Mouse (Mus musculus): ENCODE measurements around the gene Snx21.

Snx21 gene

DNA sequence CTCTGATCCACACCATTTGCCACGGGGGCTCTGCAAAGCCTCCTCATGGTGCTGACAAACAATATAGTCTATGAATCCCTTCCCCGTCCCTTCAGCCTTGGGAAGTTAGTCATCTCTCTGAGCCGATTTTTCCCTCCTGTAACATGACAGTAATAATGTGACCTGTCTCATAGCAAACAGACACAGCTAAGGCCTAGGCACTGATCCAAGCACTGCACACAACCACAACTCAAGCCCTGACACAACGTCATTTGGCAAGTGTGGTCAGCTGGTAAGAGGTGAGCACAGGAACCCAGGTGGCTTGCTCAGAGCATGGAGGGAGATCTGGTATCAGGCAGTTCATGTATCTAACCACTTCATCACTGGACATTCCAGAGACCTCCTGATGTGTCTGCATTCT lies 10.2 kb downstream of the Snx21 start:
- DNase-seq, result no peak

DNA sequence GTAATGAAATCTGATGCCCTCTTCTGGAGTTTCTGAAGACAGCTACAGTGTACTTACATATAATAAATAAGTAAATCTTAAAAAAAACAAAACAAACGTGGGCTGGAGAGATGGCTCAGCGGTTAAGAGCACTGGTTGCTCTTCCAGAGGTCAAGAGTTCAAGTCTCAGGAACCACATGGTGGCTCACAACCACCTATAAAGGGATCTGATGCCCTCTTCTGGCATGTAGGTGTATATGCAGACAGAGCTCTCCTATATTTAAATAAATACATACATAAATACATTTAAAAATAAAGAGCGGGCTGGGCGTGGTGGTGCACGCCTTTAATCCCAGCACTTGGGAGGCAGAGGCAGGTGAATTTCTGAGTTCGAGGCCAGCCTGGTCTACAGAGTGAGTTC lies 12.9 kb downstream of the Snx21 start:
- DNase-seq, result peak in 1 of 2 experiments; percentile 38

DNA sequence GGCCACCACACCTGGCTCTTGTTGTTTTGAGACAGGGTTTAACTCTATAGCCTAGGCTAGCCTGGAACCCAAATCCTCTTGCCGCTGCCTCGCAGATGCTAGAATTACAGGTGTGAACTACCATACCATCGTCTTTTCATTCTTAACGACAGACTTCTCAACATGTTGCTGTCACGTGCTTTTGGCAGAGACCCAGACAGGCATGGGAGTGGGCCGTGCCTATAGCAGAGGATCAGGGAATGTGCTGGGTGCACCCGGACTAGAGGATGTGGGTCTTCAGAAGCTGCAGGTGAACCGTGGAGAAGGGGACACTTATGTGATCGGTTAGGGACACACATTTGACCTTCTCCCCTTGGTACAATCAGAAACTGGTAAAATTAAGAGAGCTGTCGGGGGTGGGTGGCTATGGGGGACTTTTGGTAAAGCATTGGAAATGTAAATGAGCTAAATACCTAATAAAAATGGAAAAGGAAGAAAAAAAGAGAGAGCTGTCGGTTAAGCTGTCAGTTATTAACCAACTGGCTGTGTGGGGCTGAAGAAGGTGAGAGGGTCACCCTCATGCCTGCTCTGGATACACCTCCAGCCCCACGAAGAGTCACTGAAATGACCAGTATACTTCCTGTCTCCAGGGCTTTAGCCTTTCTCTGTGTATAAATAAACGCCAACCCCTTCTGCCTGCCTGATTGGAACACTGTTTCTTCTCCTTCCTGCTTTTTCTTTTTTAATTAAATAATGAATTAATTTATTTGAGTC lies 14.8 kb downstream of the Snx21 start:
- DNase-seq, result no peak

DNA sequence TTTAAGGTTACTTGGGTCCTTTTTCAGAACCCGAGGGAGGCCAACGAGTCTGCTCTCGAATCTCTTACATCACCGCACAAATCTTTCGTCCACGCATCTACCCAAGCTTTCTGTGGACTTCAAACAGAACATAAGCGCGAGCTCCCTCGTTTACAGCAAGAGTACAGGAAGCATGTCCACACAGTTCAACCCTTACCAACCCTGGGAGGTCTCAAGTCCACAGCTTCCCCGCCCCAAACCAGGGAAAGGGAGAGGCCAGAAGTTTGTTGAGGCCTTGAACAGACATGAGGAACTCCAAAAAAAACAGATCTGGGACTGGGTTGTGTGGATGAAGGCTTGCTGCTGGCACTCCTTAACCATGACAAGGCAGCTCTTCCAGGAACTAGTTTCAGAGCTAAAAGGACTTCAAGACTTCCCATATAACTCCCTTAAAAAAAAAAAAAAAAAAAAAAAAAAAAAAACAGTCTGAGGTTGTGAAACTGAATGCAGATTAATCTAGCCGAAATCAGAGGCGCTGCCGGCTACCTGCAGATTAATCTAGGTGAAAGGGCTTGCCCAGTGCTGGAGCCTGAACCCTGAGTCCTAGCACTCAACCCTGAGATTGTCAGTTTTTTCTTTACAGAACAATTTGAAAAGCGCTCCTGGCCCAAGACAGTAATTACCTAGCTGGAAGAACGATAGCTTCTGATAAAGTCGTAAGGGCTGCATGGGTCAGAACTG lies 17.7 kb downstream of the Snx21 start:
- no peak for DNase-seq

DNA sequence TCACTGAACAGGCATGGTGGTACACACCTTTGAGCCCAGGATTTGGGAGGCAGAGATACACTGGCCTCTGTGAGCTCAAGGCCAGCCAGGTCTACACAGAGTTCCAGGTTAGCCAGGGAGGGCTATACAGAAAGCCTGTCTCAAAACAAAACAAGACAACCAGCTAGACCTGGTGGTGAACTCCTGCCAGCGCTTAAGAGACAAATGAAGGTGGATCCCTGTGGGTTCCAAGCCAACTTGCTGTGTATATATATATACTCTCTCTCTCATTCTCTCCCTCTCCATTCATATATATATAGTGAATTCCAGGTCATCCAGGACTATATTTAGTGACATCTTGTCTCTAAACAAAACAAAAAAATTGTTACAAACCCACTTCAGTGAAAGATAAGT lies 18.3 kb downstream of the Snx21 start:
- no peak for DNase-seq

DNA sequence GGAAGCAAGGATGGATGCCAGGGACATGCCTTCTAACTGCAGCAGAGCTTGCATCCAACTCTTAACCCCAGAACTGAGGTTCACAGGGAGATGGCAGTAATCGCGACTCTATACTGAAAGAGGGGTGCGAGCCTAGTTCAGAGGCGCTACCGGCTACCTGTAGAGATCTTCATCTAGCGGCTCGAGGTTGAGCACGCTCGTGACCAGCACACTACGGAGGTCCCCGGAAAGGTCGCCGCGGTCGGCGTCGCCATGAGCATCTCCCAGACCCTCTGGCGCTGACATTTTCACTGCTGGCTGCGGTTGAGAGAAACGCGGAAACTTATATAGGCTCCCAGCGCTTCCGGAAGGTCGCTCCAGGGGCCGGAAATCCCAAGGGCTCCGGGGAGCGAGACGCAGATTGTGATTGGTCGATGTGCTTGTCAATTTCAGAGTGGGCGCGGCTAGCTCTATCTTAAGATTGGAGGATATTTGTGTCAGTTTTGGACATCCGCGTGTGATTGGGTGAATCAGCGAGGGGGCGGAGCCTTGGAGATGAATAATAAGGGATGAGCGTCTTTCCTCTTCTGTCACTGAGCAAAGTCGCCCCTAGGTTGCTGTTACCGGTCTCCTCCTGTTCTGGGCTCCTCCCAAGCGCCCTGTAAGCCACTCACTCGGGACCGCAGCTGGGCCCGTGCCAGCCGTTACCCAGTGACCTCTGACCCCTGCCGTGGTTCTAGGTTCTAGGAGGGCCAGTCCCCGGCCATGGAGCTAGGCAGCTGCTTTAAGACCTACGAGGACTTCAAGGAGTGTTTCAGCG lies 19.1 kb downstream of the Snx21 start, which contains the start of the genes Acot8 and Zswim3:
Acot8 (minus strand) TSS at position 350 of the 799 bp plus-strand sequence.
Zswim3 (plus strand) TSS at position 566 of the 799 bp plus-strand sequence.
- peak; percentile 96 to 97 for DNase-seq

DNA sequence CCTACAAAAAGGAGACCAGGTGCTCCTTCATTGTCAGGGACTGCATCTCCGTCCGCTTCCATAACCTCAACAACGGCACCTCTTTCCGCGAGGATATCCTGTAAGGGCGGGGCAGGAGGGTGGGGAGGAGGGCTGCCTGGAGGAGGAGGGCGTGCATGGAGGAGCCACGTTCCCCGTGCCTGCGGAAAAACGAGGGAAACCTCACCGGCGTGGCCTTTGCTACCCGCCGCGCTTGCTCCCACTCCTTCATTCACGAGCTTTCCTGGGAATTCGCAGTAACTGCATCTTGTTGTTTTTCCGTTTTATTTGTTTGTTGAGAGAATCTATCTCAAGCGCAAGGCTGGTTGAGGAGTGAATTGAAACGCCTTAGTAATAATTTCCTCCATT lies 19.7 kb downstream of the Snx21 start:
- DNase-seq, result no peak

DNA sequence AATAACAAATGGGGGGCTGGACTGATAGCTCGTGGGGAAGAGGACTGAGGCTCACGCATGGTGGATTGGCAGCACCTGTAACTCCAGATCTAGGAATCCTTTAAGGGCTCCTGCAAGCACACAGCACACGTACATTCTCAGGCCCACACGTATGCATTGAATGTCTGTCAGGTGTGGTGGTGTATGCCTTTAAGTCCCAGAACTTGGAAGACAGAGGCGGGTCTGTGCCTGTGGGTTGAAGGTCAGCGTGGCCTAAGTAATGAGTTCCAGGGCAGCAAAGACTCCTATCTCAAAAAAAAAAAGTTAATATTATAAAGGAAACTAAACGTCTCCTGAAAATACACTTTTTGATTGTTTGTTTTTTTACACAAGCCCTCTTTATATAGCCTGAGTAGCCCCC lies 21.0 kb downstream of the Snx21 start:
- no peak for DNase-seq

DNA sequence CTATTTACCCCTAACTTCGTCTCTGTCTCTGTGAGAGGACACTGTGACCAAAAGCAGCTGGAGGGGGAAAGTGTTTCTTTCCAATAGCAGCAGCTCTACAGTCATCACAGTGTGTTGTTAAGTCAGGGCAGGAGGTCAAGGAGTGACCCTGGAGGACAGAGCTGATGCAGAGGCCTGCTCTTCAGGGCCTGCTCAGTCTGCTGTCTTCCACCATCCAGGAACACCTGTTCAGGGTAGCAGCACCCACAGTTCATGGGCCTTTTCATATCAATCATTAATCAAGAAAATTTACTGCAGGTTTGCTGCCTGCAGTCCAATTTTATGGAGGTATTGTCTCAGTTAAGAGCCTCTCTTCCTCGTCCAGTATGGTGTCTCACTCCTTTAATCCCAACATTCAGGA lies 27.9 kb downstream of the Snx21 start:
- no peak for DNase-seq

DNA sequence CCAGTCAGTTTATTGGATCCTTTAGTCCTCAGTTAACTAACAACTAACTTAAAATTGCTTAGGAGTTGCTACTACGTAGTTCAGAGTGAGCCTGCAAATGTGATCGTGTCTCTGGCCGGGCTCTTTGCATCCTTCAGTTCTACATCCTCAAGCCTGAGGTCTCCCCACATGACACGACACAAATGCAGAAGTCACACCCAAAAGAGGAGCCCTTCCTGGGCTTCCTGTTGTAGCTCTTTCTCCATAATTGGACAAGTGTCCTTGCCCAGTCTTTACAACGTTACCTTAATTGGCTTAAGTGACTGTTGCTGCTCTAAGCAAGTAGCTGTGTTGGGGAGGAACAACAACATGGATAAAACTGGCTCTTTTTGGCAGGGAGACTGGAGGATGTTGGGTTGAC lies 29.7 kb downstream of the Snx21 start:
- no peak for DNase-seq

DNA sequence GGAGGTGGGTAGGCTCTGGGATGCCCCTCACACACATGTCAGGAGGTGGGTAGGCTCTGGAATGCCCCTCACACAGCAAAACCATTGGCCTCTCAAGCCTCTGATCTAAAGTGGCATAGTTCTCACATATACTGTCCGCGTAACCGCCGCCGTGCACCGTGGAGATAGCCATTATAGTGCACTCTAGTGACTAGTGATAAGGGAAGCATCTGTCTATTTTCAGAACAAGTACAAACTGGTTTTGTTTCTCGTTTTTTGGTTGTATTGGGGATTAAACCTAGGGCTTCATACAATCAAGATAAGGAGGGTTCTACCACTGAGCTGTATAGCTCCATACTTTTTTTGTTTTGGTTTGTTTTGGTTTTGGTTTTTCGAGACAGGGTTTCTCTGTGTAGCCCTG lies 30.2 kb downstream of the Snx21 start:
- DNase-seq, result no peak

DNA sequence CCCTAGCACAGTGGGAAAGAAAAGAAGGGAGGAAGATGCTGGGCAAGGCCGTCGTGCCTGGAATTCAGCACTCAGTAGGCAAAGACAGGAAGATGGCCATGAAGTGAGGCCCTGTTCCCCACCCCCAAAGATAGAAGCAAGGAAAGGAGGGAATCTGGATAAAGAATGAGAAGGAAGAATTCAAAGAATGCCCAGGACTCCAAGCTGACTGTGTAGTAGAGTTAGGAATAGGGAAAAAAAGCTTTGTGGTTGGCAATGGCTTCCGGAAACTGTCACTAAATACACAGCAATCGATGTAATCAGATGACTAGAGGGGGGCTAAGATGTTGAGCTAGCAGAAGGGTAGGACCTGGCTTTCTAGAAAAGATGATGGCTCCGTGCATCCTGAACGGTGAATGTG lies 31.6 kb downstream of the Snx21 start:
- no peak for DNase-seq

DNA sequence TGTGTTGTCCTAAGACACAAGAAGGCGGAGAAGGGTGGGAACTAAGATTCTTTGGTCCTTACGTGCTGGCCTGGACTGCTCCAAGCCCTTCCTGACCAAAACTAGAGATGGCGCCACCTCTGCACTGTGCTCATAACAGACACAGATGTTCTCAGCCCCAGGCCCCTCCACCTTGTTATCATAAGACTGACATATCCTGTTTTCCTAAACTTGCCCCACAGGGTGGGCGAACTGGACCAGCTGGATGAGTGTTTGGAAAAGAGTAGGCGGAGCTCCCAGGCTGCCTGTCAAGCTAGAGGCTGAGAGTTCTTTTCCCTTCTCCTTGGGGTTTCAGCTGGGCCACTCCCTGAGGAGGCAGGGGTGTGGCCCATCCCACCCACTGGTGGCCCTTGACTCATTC lies 32.1 kb downstream of the Snx21 start:
- DNase-seq, result no peak

DNA sequence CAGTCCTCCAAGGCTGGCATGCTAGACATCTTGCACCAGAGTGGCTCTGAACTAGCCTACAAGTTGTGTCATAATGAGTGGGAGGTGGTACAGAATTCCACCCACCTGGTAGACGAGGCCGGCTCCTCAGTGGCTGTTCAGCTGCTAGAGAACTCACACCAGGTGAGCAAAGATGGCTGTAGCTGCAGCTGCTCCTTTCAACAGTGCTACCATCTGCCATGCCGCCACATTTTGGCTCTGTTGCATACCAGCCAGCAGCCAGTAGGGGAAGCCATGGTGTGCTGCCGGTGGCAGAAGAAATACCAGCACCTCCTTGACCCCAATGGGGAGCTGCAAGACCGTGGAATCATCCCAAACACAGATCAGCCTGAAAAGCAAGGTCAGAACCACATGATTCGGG lies 35.4 kb downstream of the Snx21 start:
- DNase-seq, result no peak

DNA sequence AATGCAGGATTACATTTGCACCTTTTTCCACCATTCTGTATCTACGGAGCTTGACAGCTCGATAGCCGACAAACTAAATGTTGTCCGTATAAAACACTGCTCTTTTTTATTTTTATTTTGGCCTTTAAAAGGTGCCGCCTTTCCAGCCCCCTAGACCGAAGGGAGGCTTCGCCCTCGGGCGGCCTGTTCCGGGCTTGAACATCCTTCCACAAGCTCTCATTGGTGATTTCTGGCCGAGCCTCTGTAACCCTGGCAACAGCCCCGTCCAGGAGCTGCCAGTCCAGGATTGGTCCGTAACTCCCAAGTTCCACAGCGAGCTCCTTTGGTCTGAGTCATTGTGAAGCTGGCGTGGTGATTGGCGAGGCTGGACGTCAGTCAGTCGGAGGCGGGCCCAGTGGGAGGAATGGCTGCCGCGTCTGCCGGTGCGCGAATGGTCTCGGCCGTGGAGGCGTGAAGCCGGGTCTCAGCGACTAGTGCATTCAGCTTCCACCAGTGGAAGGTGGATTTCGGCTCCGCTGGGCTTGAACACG lies 37.1 kb downstream of the Snx21 start, which contains the start of gene Zswim1:
Zswim1 (plus strand) TSS at position 51 of the 530 bp plus-strand sequence.
- peak; percentile 99 to 100 for DNase-seq

DNA sequence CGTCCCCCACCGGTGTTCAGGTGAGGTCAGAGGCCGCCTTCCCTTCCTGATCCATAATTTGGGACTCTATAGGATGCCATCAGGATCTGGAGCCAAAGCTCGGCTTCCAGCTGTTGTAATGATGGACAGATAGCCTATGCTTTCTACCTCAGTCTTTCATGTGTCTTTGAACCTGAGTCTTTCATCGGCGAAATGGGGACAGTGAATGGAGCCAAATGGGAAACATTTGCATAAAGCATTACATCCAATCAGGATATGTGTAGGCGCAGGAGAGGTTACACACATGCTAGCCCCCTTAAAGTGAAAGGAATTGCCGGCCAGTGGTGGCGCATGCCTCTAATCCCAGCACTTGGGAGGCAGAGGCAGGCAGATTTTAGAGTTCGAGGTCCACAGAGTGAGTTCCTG lies 37.6 kb downstream of the Snx21 start:
- no peak for DNase-seq

DNA sequence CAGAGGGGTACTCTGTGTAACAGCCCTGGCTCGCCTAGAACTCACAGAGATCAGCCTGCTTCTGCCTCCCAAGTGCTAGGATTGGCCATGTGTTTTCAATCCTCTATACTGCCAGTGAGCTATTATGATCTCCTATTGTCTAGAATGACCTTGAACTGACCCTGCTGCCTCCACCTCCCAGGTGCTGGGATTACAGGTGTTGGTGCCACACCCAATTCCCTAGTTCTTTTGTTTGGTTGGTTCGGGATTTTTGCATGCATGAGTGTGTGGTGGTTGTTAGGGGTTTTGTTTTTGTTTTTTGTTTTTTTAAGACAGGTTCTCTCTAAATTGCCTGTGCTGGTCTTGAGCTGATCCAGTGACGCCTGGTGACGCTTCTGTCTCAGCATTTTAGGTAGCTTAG lies 38.3 kb downstream of the Snx21 start:
- DNase-seq, result no peak

DNA sequence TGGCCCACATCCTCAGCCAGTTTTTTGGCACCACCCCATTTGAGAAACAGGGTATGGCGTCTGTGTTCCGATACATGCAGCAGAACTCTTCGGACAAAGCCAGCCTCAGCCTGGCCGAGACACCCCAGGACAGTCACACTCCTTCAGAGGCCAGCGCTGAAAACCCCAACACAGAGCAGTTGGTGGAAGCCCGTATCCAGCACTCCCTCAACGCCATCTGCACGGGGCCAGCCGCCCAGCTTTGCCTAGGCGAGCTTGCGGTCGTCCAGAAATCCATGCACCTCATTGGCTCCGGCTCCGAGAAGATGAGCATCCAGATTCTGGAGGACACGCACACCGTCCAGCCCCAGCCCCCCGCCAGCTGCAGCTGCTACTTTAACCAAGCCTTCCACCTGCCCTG lies 39.9 kb downstream of the Snx21 start:
- no peak for DNase-seq

DNA sequence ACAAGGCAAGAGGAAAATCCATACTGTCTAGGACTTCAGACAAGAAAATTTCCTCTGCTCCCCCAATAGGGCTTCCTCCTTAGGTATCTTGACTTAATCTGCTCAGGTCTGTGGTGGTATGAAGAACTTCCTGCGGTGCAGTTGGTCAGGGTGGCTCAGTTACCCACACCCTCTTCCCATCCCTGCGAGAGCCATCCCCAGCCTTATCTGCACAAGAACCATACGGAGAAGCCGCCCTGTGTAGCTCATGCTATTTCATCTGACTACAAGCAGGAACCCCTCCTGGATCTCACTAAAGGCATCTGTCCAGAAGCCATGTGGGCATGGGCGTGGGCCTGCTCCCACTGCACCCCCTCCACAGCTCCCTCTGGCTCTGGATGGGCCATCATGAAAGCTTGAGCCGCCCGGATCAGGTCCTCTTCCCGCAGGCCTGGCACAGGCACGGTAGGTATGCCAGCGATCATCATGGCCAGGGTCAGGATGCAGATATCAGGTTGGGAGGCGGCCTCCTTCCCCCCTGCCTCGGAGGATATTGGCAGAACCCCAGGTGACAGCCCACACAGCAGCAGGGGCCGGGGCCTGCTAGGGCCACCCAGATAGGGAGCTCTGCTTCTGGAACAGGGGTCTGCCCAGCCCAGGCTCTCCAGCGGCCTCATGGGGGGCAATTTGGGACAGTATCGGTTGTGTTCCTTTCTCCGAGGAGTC lies 41.7 kb downstream of the Snx21 start:
- no peak for DNase-seq

DNA sequence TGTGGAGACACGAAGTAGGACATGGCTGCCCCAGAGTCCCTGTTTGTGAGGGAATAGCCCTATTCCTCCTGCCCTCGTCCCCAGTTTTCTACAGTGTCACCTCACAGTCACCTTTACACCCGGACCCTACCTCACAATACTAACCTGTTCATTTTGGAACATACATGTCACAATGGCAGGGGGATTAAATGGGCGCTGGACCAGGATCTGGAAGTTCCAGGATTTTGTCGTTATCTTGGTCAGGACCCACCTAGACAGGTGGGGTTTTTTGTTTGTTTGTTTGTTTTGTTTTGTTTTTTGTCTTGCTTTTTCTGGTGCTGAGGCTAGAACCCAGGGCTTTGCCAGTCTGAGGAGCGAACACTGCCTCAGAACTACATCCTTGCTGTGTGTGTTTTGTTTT lies 42.8 kb downstream of the Snx21 start, which contains the start of gene Spata25:
Spata25 (minus strand) TSS at position 101 of the 400 bp plus-strand sequence.
- no peak for DNase-seq

DNA sequence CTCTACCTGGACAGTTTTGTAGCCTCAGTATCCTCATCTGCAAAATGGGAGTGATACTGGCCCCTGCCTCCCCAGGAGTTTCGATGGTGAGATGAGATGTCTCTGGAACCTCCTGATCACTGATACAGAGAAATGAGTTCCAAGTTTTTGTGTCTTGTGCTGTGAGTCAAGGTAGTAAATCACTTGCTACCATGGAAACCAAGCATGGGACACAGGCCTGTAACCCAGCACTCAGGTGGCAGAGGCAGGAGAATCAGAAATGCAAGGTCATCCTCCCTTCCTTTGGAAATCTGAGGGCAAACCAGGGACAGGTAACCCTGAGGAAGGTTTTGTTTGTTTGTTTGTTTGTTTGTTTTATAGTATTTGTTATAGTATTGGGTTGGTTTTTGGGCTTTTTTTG lies 43.5 kb downstream of the Snx21 start:
- no peak for DNase-seq

DNA sequence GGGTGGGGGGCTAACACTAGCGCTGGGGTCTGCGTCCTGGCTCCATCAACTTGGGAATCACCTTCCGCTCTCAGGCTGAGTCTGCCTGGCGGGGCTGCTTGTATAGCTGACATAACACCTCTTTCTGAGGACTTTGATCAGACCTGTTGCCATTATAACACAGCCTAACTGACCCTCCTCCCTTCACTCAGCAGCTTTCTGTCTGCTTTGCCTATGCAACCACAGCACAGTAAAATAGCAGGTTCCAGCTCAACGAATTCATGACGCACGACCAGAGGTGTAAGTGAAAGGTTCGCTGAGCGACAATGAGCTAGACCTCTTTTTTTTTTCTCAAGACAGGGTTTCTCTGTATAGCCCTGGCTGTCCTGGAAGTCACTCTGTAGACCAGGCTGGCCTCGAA lies 45.4 kb downstream of the Snx21 start:
- peak; percentile 32 to 44 for DNase-seq

All from B cell, adult 2 months (primary cell).